In the genomic region with DNA sequence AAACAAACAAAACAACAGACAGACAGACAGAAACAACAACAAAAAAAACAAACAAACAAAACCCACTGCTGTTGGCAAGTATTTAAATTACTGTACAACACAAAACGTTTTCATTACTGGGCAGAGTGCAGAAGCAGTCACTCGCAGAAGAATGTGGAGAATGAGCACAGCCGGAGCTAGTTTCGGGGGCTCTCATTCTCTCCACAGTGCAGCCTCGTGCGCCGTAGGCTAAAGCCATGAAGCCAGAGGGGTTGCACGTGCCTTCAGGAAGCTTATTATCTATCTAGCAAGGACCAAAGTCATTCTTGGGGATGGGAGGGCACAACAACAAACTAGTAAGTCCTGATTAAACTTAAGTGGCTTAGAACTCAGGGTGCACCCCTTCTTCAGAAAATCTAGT, we compare ENCODE assay signal across 27 mouse cellular contexts.
DNase-seq lines count a peak whose midpoint lies in the region; ATAC-seq and TF ChIP-seq lines count a peak whose summit lies in the region.
"Had no signal": no experiment of that assay in that cellular context is flagged by ENCODE, and none has a peak within 500 bp of the region (broad histone marks: within the 10 kb centered on the region; RNA-seq: fewer than 3 reads in every experiment).

No protein-coding gene starts in this region.

- 0 out of 2 replicates have a peak overlapping the region, but pooled peaks have one; percentile 36 for H3K9ac ChIP-seq in embryonic facial prominence, embryonic 13.5 days
- H3K9ac ChIP-seq in kidney, postnatal 0 days (ENCODE audit: low read depth, low read length): no peak overlapping the region
- H3K9ac ChIP-seq in embryonic facial prominence, embryonic 14.5 days (ENCODE audit: low read depth, low read length): no peak overlapping the region
- no peak overlapping the region for H3K9ac ChIP-seq in limb, embryonic 14.5 days (ENCODE audit: low read depth, low read length, severe bottlenecking)
- H3K9ac ChIP-seq: forebrain, embryonic 15.5 days; heart, embryonic 15.5 days; liver, embryonic 14.5 days; midbrain, embryonic 12.5 days; neural tube, embryonic 13.5 days had no signal

- no peak overlapping the region for H3K4me3 ChIP-seq in embryonic facial prominence, embryonic 13.5 days
- no peak overlapping the region for H3K4me3 ChIP-seq in embryonic facial prominence, embryonic 10.5 days
- H3K4me3 ChIP-seq in kidney, postnatal 0 days (replicated peaks; ENCODE audit: low read depth, low read length): no peak overlapping the region
- no peak overlapping the region for H3K4me3 ChIP-seq in embryonic facial prominence, embryonic 14.5 days (ENCODE audit: low read depth, low read length)
- no peak overlapping the region for H3K4me3 ChIP-seq in limb, embryonic 14.5 days (replicated peaks; ENCODE audit: low read length)
- H3K4me3 ChIP-seq: forebrain, embryonic 10.5 days; forebrain, embryonic 15.5 days; heart, embryonic 10.5 days; heart, embryonic 15.5 days; left cerebral cortex, adult 2 months; midbrain, embryonic 12.5 days; neural tube, embryonic 13.5 days had no signal

- H3K4me2 ChIP-seq in embryonic facial prominence, embryonic 13.5 days: peak overlapping the region; percentile 33; the same call in 1 of the 2 replicates
- H3K4me2 ChIP-seq in kidney, postnatal 0 days (ENCODE audit: low read length): no peak overlapping the region
- H3K4me2 ChIP-seq in embryonic facial prominence, embryonic 14.5 days (ENCODE audit: low read depth, low read length): no peak overlapping the region
- H3K4me2 ChIP-seq in limb, embryonic 14.5 days (replicated peaks; ENCODE audit: low read depth, low read length, severe bottlenecking): no peak overlapping the region
- H3K4me2 ChIP-seq: forebrain, embryonic 15.5 days; heart, embryonic 15.5 days; midbrain, embryonic 12.5 days; neural tube, embryonic 13.5 days had no signal

- H3K36me3 ChIP-seq in embryonic facial prominence, embryonic 13.5 days: no peaks in the 10 kb centered on the region
- no peaks in the 10 kb centered on the region for H3K36me3 ChIP-seq in embryonic facial prominence, embryonic 10.5 days (replicated peaks)
- H3K36me3 ChIP-seq in kidney, postnatal 0 days (ENCODE audit: insufficient read depth, low read length): no peaks in the 10 kb centered on the region
- no peaks in the 10 kb centered on the region for H3K36me3 ChIP-seq in embryonic facial prominence, embryonic 14.5 days (ENCODE audit: control insufficient read depth, insufficient read depth, low read length)
- no peaks in the 10 kb centered on the region for H3K36me3 ChIP-seq in limb, embryonic 14.5 days (ENCODE audit: control insufficient read depth, insufficient read depth, low read length)
- H3K36me3 ChIP-seq: forebrain, embryonic 10.5 days; forebrain, embryonic 15.5 days; heart, embryonic 10.5 days; heart, embryonic 15.5 days; midbrain, embryonic 12.5 days; neural tube, embryonic 13.5 days had no signal

- WGBS in embryonic facial prominence, embryonic 13.5 days: 6% methylated on average over 8 of the region's 8 CpGs
- WGBS in embryonic facial prominence, embryonic 10.5 days: 33% methylated on average over 8 of the region's 8 CpGs
- 24% methylated on average over 8 of the region's 8 CpGs for WGBS in kidney, postnatal 0 days
- 14% methylated on average over 8 of the region's 8 CpGs for WGBS in embryonic facial prominence, embryonic 14.5 days
- 12% methylated on average over 8 of the region's 8 CpGs for WGBS in limb, embryonic 14.5 days

- H3K9me3 ChIP-seq in embryonic facial prominence, embryonic 13.5 days: no peaks in the 10 kb centered on the region
- no peaks in the 10 kb centered on the region for H3K9me3 ChIP-seq in embryonic facial prominence, embryonic 10.5 days
- no peaks in the 10 kb centered on the region for H3K9me3 ChIP-seq in kidney, postnatal 0 days (replicated peaks; ENCODE audit: low read length)
- no peaks in the 10 kb centered on the region for H3K9me3 ChIP-seq in embryonic facial prominence, embryonic 14.5 days (ENCODE audit: control insufficient read depth, low read length)
- no peaks in the 10 kb centered on the region for H3K9me3 ChIP-seq in limb, embryonic 14.5 days (ENCODE audit: control insufficient read depth, low read length)
- H3K9me3 ChIP-seq: forebrain, embryonic 10.5 days; forebrain, embryonic 15.5 days; heart, embryonic 10.5 days; heart, embryonic 15.5 days; midbrain, embryonic 12.5 days; neural tube, embryonic 13.5 days had no signal

- H3K27me3 ChIP-seq in embryonic facial prominence, embryonic 13.5 days: peaks cover 17% of the 10 kb centered on the region; the same call in 1 of the 2 replicates
- peaks cover 4% of the 10 kb centered on the region; the same call in 1 of the 2 replicates for H3K27me3 ChIP-seq in embryonic facial prominence, embryonic 10.5 days (replicated peaks; ENCODE audit: low read depth, poor library complexity, severe bottlenecking)
- no peaks in the 10 kb centered on the region for H3K27me3 ChIP-seq in kidney, postnatal 0 days (ENCODE audit: insufficient read depth, low read length)
- no peaks in the 10 kb centered on the region for H3K27me3 ChIP-seq in embryonic facial prominence, embryonic 14.5 days (replicated peaks; ENCODE audit: control insufficient read depth, insufficient read depth, low read length)
- peaks cover 10% of the 10 kb centered on the region; the same call in 1 of the 2 replicates for H3K27me3 ChIP-seq in limb, embryonic 14.5 days (ENCODE audit: control insufficient read depth, insufficient read depth, low read length)
- H3K27me3 ChIP-seq: heart, embryonic 15.5 days; midbrain, embryonic 12.5 days; neural tube, embryonic 13.5 days; Patski had no signal

- TF ChIP-seq POLR2A in limb, embryonic 14.5 days (IDR thresholded peaks at IDR 0.05; ENCODE audit: borderline replicate concordance, extremely low read depth, insufficient read depth, insufficient read length): no peak

- H3K4me1 ChIP-seq in embryonic facial prominence, embryonic 13.5 days: 0 out of 2 replicates have a peak, but pooled peaks cover 6% of the 10 kb centered on the region
- peaks cover 3% of the 10 kb centered on the region; the same call in 1 of the 2 replicates for H3K4me1 ChIP-seq in embryonic facial prominence, embryonic 10.5 days
- no peaks in the 10 kb centered on the region for H3K4me1 ChIP-seq in kidney, postnatal 0 days (replicated peaks; ENCODE audit: insufficient read depth, low read length)
- no peaks in the 10 kb centered on the region for H3K4me1 ChIP-seq in embryonic facial prominence, embryonic 14.5 days (ENCODE audit: control insufficient read depth, insufficient read depth, low read length)
- H3K4me1 ChIP-seq in limb, embryonic 14.5 days (ENCODE audit: control insufficient read depth, insufficient read depth, low read length): no peaks in the 10 kb centered on the region

- TF ChIP-seq CTCF in kidney, postnatal 0 days (IDR thresholded peaks at IDR 0.05; ENCODE audit: low read depth): no peak

- no peak overlapping the region for H3K27ac ChIP-seq in embryonic facial prominence, embryonic 13.5 days
- H3K27ac ChIP-seq in embryonic facial prominence, embryonic 10.5 days (replicated peaks): no peak overlapping the region
- H3K27ac ChIP-seq in kidney, postnatal 0 days: no peak overlapping the region
- no peak overlapping the region for H3K27ac ChIP-seq in embryonic facial prominence, embryonic 14.5 days (replicated peaks; ENCODE audit: low read depth, low read length)
- H3K27ac ChIP-seq in limb, embryonic 14.5 days (replicated peaks; ENCODE audit: low read depth, low read length): no peak overlapping the region
- H3K27ac ChIP-seq: forebrain, embryonic 10.5 days; forebrain, embryonic 15.5 days; heart, embryonic 10.5 days; heart, embryonic 15.5 days; left cerebral cortex, adult 2 months; liver, embryonic 14.5 days; midbrain, embryonic 12.5 days; neural tube, embryonic 13.5 days had no signal

- ATAC-seq in embryonic facial prominence, embryonic 13.5 days (ENCODE audit: insufficient number of reproducible peaks, insufficient read depth, low FRiP score, low TSS enrichment, low read depth): no peak
- ATAC-seq in kidney, postnatal 0 days (replicated peaks; ENCODE audit: low FRiP score, low read depth): no peak
- ATAC-seq in embryonic facial prominence, embryonic 14.5 days (ENCODE audit: low read depth): no peak
- ATAC-seq in limb, embryonic 14.5 days (ENCODE audit: low FRiP score, low read depth): no peak
- ATAC-seq: forebrain, embryonic 15.5 days; intestine, embryonic 16.5 days; Patski had no signal

- DNase-seq in embryonic facial prominence, embryonic 10.5 days (ENCODE audit: low spot score): no peak
- DNase-seq in kidney, postnatal 0 days (ENCODE audit: low spot score): peak; percentile 67
- no peak for DNase-seq in kidney, postnatal 36 days
- peak; percentile 65 for DNase-seq in embryonic facial prominence, embryonic 14.5 days (ENCODE audit: low spot score)
- peak; percentile 34 for DNase-seq in limb, embryonic 14.5 days (ENCODE audit: low spot score)
- no peak for DNase-seq in right cerebral cortex, postnatal 36 days (ENCODE audit: low spot score in 2 of 2)
- DNase-seq: adrenal gland, postnatal 10 days; cerebellum, adult 9-10 months; cerebellum, postnatal 36 days; gastrocnemius, postnatal 10 days; kidney, adult 8-10 months; liver; lung, adult 2 months; lung, postnatal 14 days; thymus, adult 2 months; thymus, postnatal 36 days had no signal

Comparison
In these comparisons a context has a peak if more than half of its experiments do, and no peak if none do; other contexts are left out.
1. DNase-seq: peak in kidney, postnatal 0 days (single experiment), embryonic facial prominence, embryonic 14.5 days (single experiment) and limb, embryonic 14.5 days (single experiment); none in embryonic facial prominence, embryonic 10.5 days (single experiment), kidney, postnatal 36 days (0 of 2) and right cerebral cortex, postnatal 36 days (0 of 2).